Mouse (Mus musculus): ENCODE data around the gene Nostrin. TPM values are rescaled to one million over a fixed set of nuclear protein-coding genes. Genes with fewer than 3 reads are reported as not detected.
A peak's percentile ranks its signal among the peaks of the same experiment; 100 is the strongest.

Gene Nostrin
- polyA plus RNA-seq (2015; fragmentation: Nextera tagmentation; extraction: Ambion mirVana), result 1.2 and 1.6 TPM in 2 replicates

- Histone ChIP-seq H3K4me2 (replicated peaks) (no peak within 1 kb of the TSS), H3K4me3 (no peak within 1 kb of the TSS), H3K9me3 (no peaks in the 10 kb centered on the region), H3K36me3 (no peaks in the 10 kb centered on the region), H3K27me3 (no peaks in the 10 kb centered on the region), H3K4me1 (no peaks in the 10 kb centered on the region), H3K27ac (replicated peaks) (peak within 1 kb of the TSS; percentile 46; the same call in 1 of the 2 replicates), H3K9ac (replicated peaks) (no peak within 1 kb of the TSS)
- peak; percentile 76; the same call in 1 of the 2 replicates for ATAC-seq (replicated peaks)
- 74% methylated on average over 15 of the region's 15 CpGs for WGBS
Measured at GRCm38 (mm10) chr2:69135661-69136576, at the start of gene Nostrin. TSS of gene Nostrin (plus strand) at chr2:69135800.

- Histone ChIP-seq H3K4me3 (no peak overlapping the region), H3K36me3 (no peaks in the 10 kb centered on the region), H3K9ac (replicated peaks) (no peak overlapping the region), H3K9me3 (no peaks in the 10 kb centered on the region), H3K27me3 (no peaks in the 10 kb centered on the region), H3K4me1 (peaks cover 38% of the 10 kb centered on the region), H3K27ac (replicated peaks) (peak overlapping the region; percentile 51), H3K4me2 (replicated peaks) (no peak overlapping the region)
- 20% methylated on average over 8 of the region's 8 CpGs for WGBS
- ATAC-seq (replicated peaks), result peak; percentile 68
Measured at GRCm38 (mm10) chr2:69086505-69087260, 48.9 kb upstream of the Nostrin start.

- no peaks in the 10 kb centered on the region for H3K9me3 ChIP-seq
- H3K9ac ChIP-seq (replicated peaks), result no peak overlapping the region
- no peak overlapping the region for H3K4me3 ChIP-seq
- no peak for ATAC-seq (replicated peaks)
- no peaks in the 10 kb centered on the region for H3K4me1 ChIP-seq
- H3K27ac ChIP-seq (replicated peaks), result no peak overlapping the region
- H3K27me3 ChIP-seq, result no peaks in the 10 kb centered on the region
- H3K4me2 ChIP-seq (replicated peaks), result no peak overlapping the region
- H3K36me3 ChIP-seq, result no peaks in the 10 kb centered on the region
Measured at GRCm38 (mm10) chr2:69095836-69096235, 39.8 kb upstream of the Nostrin start.

GRCm38 (mm10) chr2:69096821-69097220 lies 38.8 kb upstream of the Nostrin start:
- no peak for ATAC-seq (replicated peaks)
- no peaks in the 10 kb centered on the region for H3K4me1 ChIP-seq
- WGBS, result 75% methylated on average over 4 of the region's 4 CpGs
- no peaks in the 10 kb centered on the region for H3K36me3 ChIP-seq
- H3K4me2 ChIP-seq (replicated peaks), result no peak overlapping the region
- H3K9ac ChIP-seq (replicated peaks), result no peak overlapping the region
- no peaks in the 10 kb centered on the region for H3K9me3 ChIP-seq
- H3K27ac ChIP-seq (replicated peaks), result no peak overlapping the region
- no peak overlapping the region for H3K4me3 ChIP-seq
- no peaks in the 10 kb centered on the region for H3K27me3 ChIP-seq

GRCm38 (mm10) chr2:69097526-69097925 lies 38.1 kb upstream of the Nostrin start:
- Histone ChIP-seq H3K27me3 (no peaks in the 10 kb centered on the region), H3K9ac (replicated peaks) (no peak overlapping the region), H3K9me3 (no peaks in the 10 kb centered on the region), H3K4me3 (no peak overlapping the region), H3K36me3 (no peaks in the 10 kb centered on the region), H3K4me1 (no peaks in the 10 kb centered on the region), H3K27ac (replicated peaks) (no peak overlapping the region), H3K4me2 (replicated peaks) (no peak overlapping the region)
- 86% methylated on average over 2 of the region's 2 CpGs for WGBS
- ATAC-seq (replicated peaks), result no peak

- Histone ChIP-seq H3K4me3 (no peak overlapping the region), H3K36me3 (no peaks in the 10 kb centered on the region), H3K27ac (replicated peaks) (no peak overlapping the region), H3K4me1 (no peaks in the 10 kb centered on the region), H3K4me2 (replicated peaks) (no peak overlapping the region), H3K27me3 (no peaks in the 10 kb centered on the region), H3K9me3 (no peaks in the 10 kb centered on the region), H3K9ac (replicated peaks) (no peak overlapping the region)
- WGBS, result 83% methylated on average over 3 of the region's 3 CpGs
- no peak; the same call in 1 of the 2 replicates for ATAC-seq (replicated peaks)
Measured at GRCm38 (mm10) chr2:69098701-69099100, 36.9 kb upstream of the Nostrin start.

- no peak overlapping the region for H3K4me3 ChIP-seq
- no peaks in the 10 kb centered on the region for H3K36me3 ChIP-seq
- no peaks in the 10 kb centered on the region for H3K9me3 ChIP-seq
- 95% methylated on average over 7 of the region's 7 CpGs for WGBS
- H3K27me3 ChIP-seq, result no peaks in the 10 kb centered on the region
- no peaks in the 10 kb centered on the region for H3K4me1 ChIP-seq
- H3K4me2 ChIP-seq (replicated peaks), result no peak overlapping the region
- ATAC-seq (replicated peaks), result no peak
- H3K27ac ChIP-seq (replicated peaks), result no peak overlapping the region
- no peak overlapping the region for H3K9ac ChIP-seq (replicated peaks)
Measured at GRCm38 (mm10) chr2:69099147-69099546, 36.5 kb upstream of the Nostrin start.

GRCm38 (mm10) chr2:69100706-69101105 lies 34.9 kb upstream of the Nostrin start:
- Histone ChIP-seq H3K27me3 (no peaks in the 10 kb centered on the region), H3K9ac (replicated peaks) (no peak overlapping the region), H3K4me1 (no peaks in the 10 kb centered on the region), H3K36me3 (no peaks in the 10 kb centered on the region), H3K4me3 (no peak overlapping the region), H3K9me3 (no peaks in the 10 kb centered on the region), H3K4me2 (replicated peaks) (no peak overlapping the region), H3K27ac (replicated peaks) (no peak overlapping the region)
- 23% methylated on average over 3 of the region's 3 CpGs for WGBS
- ATAC-seq (replicated peaks), result no peak

GRCm38 (mm10) chr2:69103526-69103925 lies 32.1 kb upstream of the Nostrin start:
- Histone ChIP-seq H3K36me3 (no peaks in the 10 kb centered on the region), H3K9me3 (no peaks in the 10 kb centered on the region), H3K27me3 (no peaks in the 10 kb centered on the region), H3K27ac (replicated peaks) (no peak overlapping the region), H3K4me1 (no peaks in the 10 kb centered on the region), H3K4me2 (replicated peaks) (no peak overlapping the region), H3K9ac (replicated peaks) (no peak overlapping the region), H3K4me3 (no peak overlapping the region)
- ATAC-seq (replicated peaks), result no peak
- WGBS, result 71% methylated on average over 3 of the region's 3 CpGs

- H3K9me3 ChIP-seq, result no peaks in the 10 kb centered on the region
- no peak overlapping the region for H3K27ac ChIP-seq (replicated peaks)
- ATAC-seq (replicated peaks), result no peak
- H3K4me1 ChIP-seq, result 0 out of 2 replicates have a peak, but pooled peaks cover 3% of the 10 kb centered on the region
- WGBS, result 46% methylated on average over 10 of the region's 10 CpGs
- no peak overlapping the region for H3K9ac ChIP-seq (replicated peaks)
- no peaks in the 10 kb centered on the region for H3K36me3 ChIP-seq
- H3K27me3 ChIP-seq, result no peaks in the 10 kb centered on the region
- H3K4me3 ChIP-seq, result no peak overlapping the region
- H3K4me2 ChIP-seq (replicated peaks), result no peak overlapping the region
Measured at GRCm38 (mm10) chr2:69104511-69105145, 31.0 kb upstream of the Nostrin start.

- H3K4me1 ChIP-seq, result peaks cover 13% of the 10 kb centered on the region; the same call in 1 of the 2 replicates
- H3K9me3 ChIP-seq, result no peaks in the 10 kb centered on the region
- no peak overlapping the region for H3K9ac ChIP-seq (replicated peaks)
- WGBS, result 74% methylated on average over 5 of the region's 5 CpGs
- H3K36me3 ChIP-seq, result no peaks in the 10 kb centered on the region
- no peak overlapping the region for H3K4me2 ChIP-seq (replicated peaks)
- H3K27me3 ChIP-seq, result no peaks in the 10 kb centered on the region
- no peak overlapping the region for H3K27ac ChIP-seq (replicated peaks)
- H3K4me3 ChIP-seq, result no peak overlapping the region
- ATAC-seq (replicated peaks), result no peak
Measured at GRCm38 (mm10) chr2:69109246-69109645, 26.4 kb upstream of the Nostrin start.

GRCm38 (mm10) chr2:69109710-69110109 lies 25.9 kb upstream of the Nostrin start:
- no peak overlapping the region for H3K4me2 ChIP-seq (replicated peaks)
- H3K9ac ChIP-seq (replicated peaks), result no peak overlapping the region
- WGBS, result 47% methylated on average over 7 of the region's 7 CpGs
- peak; percentile 57; the same call in 1 of the 2 replicates for ATAC-seq (replicated peaks)
- no peaks in the 10 kb centered on the region for H3K36me3 ChIP-seq
- H3K9me3 ChIP-seq, result no peaks in the 10 kb centered on the region
- peaks cover 13% of the 10 kb centered on the region; the same call in 1 of the 2 replicates for H3K4me1 ChIP-seq
- H3K4me3 ChIP-seq, result no peak overlapping the region
- no peak overlapping the region for H3K27ac ChIP-seq (replicated peaks)
- no peaks in the 10 kb centered on the region for H3K27me3 ChIP-seq
